Mouse (Mus musculus): Measurements from ENCODE around the gene B9d1.

- TF ChIP-seq CTCF (IDR thresholded peaks at IDR 0.05) (no peak), EP300 (IDR thresholded peaks at IDR 0.05) (no peak)
Measured at GRCm38 (mm10) chr11:61546452-61546851, 41.5 kb downstream of the B9d1 start.

Data from lung, postnatal 0 days (tissue).